Mouse (Mus musculus) MEL (cell line): Measurements from ENCODE around the gene Ttl.

Experiments used
- CTCF ChIP-seq, 3 experiments: IDR thresholded peaks in 2 of 3; conservative IDR thresholded peaks in 1 of 3; 2 replicates each; pipeline ENCODE4 v1.5.1; 2011 to 2012; ENCODE audit warnings: low read length in 3 of 3, low read depth in 2 of 3, mild to moderate bottlenecking in 2 of 3, improper control_type of control experiment in 1 of 3, inconsistent platforms in 1 of 3, mixed read lengths in 1 of 3, moderate library complexity in 1 of 3; ENCODE audit not compliant: control insufficient read depth in 1 of 3, insufficient read depth in 1 of 3, poor library complexity in 1 of 3, severe bottlenecking in 1 of 3
- E2F4 ChIP-seq: IDR thresholded peaks from 2 replicates; pipeline ENCODE4 v1.6.1; 2011; ENCODE audit warnings: low read depth, low read length, improper control_type of control experiment, borderline replicate concordance
- POLR2A ChIP-seq, 2 experiments: IDR thresholded peaks; 2 replicates each; pipeline ENCODE4 v1.6.1; 2011 to 2012; ENCODE audit warnings: low read length in 2 of 2, mild to moderate bottlenecking in 2 of 2, control low read depth in 1 of 2, improper control_type of control experiment in 1 of 2, low read depth in 1 of 2, moderate library complexity in 1 of 2; ENCODE audit not compliant: control insufficient read depth in 1 of 2, insufficient read depth in 1 of 2, poor library complexity in 1 of 2
- TBP ChIP-seq: IDR thresholded peaks from 2 replicates; pipeline ENCODE4 v1.8.0; 2011; ENCODE audit warnings: low read depth, low read length, improper control_type of control experiment
- USF1 ChIP-seq: IDR thresholded peaks from 2 replicates; pipeline ENCODE4 v1.6.1; 2014; ENCODE audit warnings: low read depth, mild to moderate bottlenecking, inconsistent platforms, low read length, improper control_type of control experiment, moderate library complexity
- ZMIZ1 ChIP-seq: IDR thresholded peaks from 2 replicates; pipeline ENCODE4 v1.6.1; 2012; ENCODE audit warnings: low read depth, mild to moderate bottlenecking, inconsistent platforms, low read length, improper control_type of control experiment, moderate library complexity

DNA sequence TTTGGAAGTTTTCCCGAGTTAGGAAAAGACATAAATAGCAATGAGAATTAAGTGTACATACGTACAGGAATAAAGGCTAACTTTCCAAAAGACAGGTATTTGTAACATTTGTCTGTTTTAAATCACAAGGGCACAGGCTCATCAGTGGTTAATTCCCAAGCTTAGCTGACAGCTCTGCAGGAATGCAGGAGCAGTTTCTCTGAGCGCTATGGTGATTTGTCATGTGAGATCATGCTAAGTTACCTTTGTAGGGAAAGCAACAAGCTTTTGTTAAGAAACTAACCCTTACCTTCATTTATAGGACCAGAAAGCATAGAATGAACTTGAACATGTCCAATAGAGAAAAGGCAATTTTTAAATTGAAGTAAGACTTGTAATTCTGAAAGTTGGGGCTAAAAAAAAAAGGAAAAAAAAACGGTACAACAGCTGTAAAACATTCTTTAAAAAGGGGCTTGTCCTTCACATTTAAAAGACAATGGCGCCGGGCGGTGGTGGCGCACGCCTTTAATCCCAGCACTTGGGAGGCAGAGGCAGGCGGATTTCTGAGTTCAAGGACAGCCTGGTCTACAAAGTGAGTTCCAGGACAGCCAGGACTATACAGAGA lies 4.2 kb upstream of the Ttl start:
- TF ChIP-seq POLR2A (IDR thresholded peaks at IDR 0.05; ENCODE audit: control insufficient read depth in 1 of 2, insufficient read depth in 1 of 2, low read depth in 1 of 2, low read length in 2 of 2, poor library complexity in 1 of 2) (no peak), E2F4 (no peak), CTCF (IDR thresholded peaks at IDR 0.05 in 2 of 3, conservative IDR thresholded peaks at IDR 0.05 in 1 of 3; ENCODE audit: control insufficient read depth in 1 of 3, insufficient read depth in 1 of 3, low read depth in 2 of 3, low read length in 3 of 3, poor library complexity in 1 of 3, severe bottlenecking in 1 of 3) (no peak), TBP (no peak), ZMIZ1 (no peak), USF1 (no peak)
